Mouse (Mus musculus): Measurements from ENCODE around the gene Naa80.
"Not testable (repeated sequence)": the region's sequence is repeated elsewhere in the genome, so short reads cannot be mapped to it uniquely, and the experiment has no call there.

Gene Naa80

DNA sequence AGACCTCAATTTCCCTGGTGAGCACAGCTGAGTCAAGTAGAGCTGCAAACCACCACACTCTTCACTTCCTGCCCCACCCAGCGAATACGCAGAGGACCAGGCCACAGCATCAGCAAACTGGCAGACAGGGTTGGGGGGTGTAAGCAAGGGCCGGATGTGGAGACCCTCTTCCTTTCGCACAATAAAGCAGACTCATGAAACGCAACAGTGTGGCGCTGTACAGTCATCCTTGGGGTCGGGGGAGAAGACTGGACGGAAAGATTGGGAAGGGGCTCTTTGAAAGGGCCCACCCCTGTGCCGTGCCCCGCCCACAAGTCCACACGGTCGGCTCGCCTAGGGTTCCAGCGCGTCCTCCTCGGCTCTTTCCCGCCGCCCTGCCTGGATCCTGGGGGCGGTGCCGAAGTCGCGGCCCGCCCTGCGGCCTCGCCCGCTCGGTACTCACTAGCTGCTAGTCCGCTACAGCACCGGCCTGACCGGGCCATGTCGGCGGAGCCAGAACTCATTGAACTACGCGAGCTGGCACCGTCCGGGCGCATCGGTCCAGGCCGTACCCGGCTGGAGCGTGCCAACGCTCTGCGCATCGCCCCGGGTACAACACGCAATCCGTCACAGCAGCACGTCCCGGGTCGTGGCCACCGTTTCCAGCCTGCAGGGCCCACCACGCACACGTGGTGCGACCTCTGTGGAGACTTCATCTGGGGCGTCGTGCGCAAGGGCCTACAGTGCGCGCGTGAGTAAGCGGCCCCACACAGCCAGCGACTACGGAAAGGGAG is 27.4 kb upstream of the Naa80 start, which contains the start of gene Rassf1:
Rassf1 (plus strand) TSS at position 439 of the 773 bp plus-strand sequence.
- DNase-seq (ENCODE audit: low read depth, low spot score), result peak; percentile 54

DNA sequence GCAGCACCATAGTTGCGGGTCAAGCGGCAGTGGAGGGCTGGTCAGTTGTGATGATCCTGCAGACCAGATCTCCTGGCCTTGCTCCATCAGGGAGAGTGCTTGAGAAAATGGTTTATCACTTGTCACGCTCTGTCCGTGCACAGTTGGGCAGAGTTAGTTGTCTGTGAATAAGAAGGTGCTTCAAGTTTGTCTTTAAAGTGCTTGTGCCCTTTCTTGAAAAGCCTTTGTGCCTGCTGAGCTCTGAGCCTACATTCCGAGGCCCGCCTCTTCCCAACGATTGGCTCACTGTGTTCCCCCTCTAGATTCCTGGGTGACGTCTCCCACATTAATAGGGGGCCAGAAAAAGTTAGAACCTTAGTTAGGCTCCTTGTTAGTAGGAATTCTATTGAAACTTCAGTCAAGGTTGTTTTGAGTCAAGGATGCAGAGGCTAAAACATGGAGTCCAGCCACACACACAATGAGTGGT is 26.8 kb upstream of the Naa80 start:
- DNase-seq (ENCODE audit: low read depth, low spot score), result no peak

DNA sequence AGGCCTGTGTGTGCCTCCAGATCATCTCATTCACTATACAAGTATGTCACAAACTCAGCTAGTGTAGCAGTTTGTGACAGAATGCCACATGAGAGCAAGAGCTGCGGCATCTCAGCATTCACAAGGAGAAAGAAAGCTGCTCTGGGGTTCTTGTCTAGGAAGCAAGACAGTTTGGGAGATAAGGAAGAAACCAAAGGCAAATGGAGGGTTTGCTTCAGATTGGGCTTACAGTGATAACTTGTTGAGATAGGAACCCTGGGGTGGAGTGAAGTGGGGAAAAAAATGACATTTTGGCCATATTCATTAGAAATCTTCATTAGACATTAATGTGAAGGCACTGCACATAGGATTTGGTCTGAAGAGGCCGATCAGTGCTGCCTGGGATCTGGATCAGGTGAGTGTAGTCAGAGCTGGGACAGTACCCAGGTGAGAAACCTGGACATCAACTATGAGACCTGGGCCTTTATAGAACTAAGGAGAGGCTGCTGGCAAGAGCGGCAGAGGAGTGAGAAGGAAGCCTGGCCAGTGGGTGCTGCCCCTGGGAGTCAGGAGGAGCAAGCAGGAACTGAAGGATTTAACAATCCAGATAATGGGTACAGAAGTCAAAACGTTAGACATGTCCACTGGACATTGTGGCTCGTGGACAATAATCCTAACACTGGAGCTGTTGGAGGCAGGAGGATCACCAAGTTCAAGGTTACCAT is 25.8 kb upstream of the Naa80 start:
- DNase-seq (ENCODE audit: low read depth, low spot score), result no peak

DNA sequence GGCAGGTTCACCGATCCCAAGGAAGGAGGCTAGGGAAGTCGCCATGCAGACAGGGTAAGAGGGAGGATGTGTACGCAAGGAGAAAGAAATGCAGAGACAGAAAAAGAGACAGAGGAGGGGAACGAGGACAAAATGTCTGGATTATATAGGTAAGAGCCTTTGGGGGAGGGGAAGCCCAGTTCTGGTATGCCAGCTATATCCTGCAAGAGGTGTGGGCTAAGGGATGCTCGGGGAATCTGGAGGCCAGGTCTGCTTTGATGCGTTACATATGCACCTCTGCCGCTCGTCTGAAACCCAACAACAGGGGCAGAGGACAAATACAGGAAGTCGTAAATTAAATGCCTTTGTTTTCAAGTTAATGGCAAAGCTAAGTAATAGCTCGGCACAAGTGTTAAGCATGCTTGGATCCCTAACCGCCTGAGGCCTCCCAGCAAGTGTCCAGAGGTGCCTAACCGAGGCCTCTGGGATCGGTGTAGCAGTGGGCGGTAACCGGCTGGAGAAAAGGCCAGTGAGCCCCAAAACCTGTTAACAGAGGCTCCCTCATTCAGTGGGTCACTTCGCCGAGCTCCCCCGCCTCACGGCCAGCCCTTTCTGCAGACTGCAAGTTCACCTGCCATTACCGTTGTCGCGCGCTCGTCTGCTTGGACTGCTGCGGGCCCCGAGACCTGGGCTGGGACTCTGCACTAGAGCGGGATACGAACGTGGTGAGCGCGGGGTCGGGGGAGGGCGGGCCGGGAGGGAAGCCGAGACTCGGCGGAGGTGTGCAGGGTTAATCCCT is 25.0 kb upstream of the Naa80 start:
- no peak for DNase-seq (ENCODE audit: low read depth, low spot score)

DNA sequence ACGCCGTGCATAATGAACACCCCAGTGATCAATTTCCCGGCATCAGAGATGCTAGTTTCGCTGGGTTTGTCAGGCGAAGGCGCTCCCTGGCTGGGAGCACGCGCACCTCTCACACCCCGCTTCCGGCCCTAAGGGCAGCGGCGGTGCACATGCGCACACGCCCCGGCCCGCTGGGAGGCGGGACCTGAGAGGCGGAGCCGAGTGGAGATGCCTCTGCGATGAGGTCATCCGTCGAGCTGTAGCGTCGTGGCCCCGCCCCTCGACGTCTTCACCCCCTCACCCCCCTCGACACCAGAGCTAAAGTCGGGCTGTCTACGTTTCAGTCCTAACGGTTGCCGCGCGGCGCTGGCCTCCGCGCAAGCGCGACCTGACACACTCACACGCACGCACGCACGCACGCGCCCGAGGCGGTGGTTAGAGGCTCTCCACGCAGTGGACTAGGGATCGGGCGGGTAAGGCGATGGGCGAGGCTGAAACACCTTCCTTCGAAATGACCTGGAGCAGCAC is 24.3 kb upstream of the Naa80 start:
- peak; percentile 99 for DNase-seq (ENCODE audit: low read depth, low spot score)

DNA sequence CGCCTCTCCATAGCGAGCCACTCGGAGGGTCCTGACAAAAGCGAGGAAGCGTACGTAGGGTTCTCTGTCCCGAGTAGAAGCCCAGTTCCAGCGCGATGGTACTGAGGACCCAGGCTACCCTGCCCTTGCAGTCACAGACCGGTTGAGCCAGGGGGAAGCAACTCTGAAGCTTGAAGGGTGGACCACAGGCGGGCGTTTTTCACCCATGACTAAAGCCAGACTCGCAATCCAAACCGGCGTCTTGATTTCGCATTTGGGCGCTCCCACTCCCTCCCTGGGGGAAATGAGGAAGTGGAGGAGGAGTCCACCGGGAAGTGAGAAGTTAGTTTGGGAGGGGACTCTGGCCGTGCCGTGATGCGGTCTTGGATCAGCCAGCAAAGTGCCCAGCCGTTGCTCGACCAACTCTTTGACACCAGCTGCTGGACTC is 23.6 kb upstream of the Naa80 start:
- DNase-seq (ENCODE audit: low read depth, low spot score), result no peak

DNA sequence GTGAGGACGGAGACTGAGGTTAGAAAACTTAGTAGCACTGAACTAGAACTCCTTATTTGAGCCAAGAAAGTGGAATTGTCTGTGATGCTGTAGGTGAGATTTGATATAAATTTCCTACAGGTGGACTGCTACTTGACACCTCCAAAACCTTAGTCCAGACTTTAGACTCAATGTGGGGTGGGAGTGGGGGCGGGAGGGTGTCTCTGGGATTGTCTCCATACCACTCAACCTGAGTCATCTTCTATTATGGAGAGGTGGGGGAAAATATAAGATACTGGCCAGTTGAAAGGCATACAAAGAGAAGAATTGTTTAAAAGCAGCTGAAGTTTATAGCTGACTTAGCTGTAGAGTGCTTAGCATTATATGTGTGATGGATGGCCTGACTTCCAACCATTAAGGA is 23.0 kb upstream of the Naa80 start:
- DNase-seq (ENCODE audit: low read depth, low spot score), result no peak

DNA sequence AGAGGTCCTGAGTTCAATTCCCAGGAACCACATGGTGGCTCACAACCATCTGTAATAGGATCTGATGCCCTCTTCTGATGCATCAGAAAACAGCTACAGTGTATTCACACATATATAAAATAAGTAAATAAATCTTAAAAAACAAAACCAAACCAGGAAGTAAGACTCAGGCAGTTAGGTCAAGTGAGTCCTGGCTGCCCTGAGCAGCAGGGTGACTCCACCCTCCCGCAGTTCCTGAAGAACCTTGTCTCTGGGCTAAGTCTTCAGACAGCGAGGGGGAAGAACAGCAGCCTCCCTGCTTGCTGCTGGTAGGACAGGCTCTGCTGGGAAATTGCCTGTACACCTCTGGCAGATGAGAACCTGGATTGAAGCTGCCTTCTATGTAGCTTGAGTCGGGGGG is 22.3 kb upstream of the Naa80 start:
- DNase-seq (ENCODE audit: low read depth, low spot score), result no peak

DNA sequence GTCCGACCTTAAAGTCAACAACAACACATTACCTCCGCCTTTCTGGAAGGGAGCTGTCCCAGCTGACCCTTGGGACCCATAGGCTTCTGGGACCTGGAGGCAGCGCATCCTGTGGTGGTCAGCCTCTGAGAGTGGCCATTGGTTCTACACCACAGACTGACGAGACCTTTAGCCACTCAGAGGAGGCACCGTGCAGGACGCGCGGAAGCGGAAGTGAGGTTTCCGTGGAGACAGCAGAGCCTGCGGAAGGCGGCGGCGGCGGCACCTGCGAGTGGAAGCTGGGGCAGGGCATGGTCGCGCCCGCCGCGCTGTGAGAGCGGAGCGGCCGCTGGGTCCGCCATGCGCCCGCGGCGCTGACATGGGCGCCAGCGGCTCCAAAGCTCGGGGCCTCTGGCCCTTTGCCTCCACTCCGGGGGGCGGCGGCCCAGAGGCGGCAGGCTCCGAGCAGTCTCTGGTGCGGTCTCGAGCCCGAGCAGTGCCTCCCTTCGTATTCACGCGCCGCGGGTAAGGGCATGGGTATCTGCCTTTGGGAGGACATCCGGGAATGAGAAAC is 15.6 kb upstream of the Naa80 start, which contains the start of gene Tusc2:
Tusc2 (plus strand) TSS at position 227 of the 553 bp plus-strand sequence.
- peak; percentile 88 for DNase-seq (ENCODE audit: low read depth, low spot score)

DNA sequence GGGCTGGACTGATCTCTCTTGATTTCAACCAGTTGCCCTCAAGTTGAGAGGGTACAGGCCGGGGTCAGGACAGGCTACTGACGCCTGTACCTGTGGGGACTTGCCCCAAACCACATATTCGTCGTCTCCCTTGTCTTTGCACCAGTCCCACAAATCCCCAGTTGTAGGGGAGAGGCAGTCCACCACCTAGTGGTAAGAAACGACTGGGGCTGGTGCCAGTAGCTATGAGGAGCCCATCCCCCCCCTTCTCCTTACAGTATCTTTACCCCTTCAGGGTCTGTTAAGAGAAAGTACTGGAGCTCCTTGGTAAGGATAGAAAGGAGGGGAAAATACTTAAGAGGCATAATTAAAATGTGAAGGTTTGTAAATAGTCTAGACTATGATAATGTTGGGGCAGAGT is 13.1 kb upstream of the Naa80 start:
- DNase-seq (ENCODE audit: low read depth, low spot score), result not testable (repeated sequence)

DNA sequence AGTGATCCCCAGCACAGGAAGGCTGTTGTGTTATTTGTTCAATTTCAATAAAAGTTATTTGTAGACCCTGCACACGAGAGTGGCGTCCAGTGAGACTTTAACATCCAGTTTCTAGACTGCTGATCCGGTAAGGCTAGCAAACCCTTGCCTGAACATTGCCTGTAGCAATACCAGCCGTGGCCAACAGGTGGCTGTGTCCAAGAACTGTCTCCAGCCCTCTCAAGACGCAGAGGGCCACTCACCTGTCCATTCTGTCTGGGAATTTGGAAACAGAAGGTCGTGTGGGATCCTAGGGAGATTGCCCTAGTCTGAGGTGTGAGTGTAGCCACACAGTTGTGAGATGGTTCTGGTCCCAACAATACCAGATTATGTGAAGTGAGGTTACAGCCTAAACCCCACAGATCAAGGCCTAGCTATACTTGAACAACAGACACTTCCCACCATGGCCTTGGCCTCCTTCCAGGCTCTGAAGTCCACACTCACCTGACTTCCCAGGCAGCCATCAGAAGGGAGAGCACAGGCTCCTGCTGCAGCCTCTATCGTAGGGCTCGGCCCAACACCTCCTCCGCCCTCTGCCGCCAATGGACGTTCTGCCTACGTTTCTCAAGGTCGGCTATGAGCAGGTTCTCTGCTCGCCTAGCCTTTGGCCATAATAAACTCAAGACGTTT is 12.5 kb upstream of the Naa80 start:
- no peak for DNase-seq (ENCODE audit: low read depth, low spot score)

DNA sequence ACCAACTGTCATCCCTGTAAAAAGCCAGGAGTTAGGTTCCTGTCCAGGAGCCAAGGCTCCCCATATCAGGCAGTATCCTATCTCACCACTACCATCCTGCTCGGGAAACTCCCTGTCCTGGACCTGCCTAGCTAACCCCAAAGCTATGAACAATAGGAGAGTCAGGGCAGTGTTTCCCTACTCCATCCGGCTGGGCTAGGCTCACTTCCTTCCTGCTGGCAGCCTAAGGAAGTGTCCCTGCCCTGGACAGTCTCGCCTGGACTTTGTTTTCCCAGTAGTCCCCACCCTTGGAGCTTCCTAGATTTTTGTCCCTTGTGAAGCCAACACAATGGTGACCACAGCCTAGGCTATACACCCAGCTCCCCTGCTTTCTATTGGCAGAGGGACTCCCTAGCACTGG is 11.8 kb upstream of the Naa80 start:
- no peak for DNase-seq (ENCODE audit: low read depth, low spot score)

DNA sequence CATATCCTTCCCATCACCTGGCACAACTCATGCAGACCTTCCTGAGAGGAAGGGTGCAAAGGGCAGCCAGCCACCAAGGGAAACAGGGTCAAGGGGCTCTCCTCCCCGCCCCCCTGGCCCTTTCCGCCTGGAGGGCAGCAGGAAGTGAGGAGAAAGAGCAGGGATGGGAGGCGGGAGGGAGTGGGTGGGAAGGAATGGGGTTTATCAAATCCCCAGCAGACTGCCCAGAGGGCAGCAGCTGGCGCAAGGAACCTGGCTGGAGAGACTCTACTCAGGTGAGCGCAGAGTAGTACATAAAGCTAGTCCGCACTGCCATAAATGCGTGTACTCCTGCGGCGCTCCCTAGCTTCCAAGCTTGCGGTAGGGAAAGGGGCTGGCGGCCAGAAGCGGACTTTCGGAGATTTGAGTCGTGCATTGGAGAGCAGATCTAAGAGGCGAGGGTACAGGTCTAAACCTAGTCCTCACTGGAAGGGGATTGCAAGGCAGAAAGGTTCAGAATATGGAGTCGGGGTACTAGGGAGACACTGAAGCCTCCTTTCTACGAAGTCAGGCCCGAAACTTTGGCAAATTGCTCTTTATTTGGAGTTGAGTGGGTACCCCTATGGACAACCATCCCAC is 10.9 kb upstream of the Naa80 start, which contains the start of gene Hyal2:
Hyal2 (plus strand) TSS at position 244 of the 618 bp plus-strand sequence.
- DNase-seq (ENCODE audit: low read depth, low spot score), result no peak

DNA sequence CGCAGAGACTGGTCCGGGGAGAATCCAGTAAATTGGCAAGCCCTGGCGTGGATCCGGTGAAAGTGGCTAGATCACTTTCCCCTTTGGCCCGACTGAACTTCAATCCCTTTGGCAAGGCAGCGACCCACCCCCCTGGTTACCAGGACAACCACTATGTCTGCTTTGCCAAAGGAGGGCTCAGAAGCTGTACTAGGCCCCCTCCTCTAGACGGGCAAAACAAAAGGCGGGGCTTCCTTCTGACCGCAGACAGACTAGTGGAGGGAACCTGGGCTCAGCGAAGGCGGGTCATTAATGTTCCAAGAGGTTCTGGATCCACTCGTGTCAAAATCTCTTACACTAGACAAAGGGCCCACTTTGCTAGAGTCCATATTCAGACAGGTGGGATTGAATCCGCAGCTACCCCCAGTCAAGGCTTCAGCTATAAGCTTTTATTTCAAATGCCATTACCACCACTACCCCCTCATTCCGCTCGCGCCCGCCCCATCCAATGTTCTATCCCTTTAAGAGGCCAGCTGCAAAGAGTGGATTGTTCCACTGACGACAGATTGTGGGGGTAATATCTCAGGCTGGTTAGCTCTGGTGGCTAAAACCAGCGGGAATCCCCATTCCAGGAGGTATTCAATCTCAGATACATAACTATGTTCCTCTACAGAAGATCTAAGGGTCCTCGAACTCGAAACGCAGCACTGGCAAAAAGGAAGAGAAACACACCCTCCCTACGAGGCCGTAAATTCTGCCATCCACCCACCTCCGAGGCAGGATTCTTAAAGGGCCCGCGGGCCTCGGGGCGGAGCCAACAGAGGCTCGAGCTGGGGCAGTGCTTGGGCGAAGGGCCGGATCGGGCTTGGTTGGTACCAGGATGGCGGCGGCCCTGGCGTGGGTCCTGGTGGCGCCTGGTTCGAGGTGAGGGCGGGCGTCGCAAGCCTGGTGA is 10.1 kb upstream of the Naa80 start:
- peak; percentile 84 for DNase-seq (ENCODE audit: low read depth, low spot score)

DNA sequence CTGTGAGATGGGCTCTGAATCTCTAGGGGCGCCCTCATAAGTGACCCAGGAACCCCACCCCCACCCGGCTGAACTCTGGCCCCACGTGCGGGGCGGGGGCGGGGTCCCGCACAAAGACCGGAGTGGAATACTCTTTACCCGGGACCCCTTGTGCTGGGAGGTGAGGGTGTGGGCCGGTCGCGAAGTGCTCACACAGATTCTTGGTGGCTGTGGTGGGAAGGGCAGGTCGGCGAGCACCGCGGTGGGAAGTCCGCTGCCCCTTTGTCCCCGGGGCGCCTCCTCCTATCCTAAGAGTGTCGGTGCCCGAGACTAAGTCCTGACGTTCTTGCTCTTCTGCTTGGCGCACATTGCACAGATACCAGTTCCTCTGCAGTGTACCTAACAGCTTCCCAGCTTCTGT is 9.4 kb upstream of the Naa80 start:
- peak; percentile 51 for DNase-seq (ENCODE audit: low read depth, low spot score)

DNA sequence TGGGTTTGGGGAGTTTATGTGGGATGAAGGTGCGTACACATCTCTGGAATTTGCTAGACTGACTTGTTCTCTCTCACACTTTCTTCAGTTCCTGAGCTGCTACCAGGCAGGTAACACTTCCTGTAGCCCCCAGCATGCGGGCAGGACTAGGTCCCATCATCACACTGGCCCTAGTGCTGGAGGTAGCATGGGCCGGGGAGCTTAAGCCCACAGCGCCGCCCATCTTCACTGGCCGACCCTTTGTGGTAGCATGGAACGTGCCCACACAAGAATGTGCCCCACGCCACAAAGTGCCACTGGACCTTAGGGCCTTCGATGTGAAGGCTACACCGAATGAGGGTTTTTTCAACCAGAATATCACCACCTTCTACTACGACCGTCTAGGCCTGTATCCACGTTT is 8.7 kb upstream of the Naa80 start:
- DNase-seq (ENCODE audit: low read depth, low spot score), result no peak

DNA sequence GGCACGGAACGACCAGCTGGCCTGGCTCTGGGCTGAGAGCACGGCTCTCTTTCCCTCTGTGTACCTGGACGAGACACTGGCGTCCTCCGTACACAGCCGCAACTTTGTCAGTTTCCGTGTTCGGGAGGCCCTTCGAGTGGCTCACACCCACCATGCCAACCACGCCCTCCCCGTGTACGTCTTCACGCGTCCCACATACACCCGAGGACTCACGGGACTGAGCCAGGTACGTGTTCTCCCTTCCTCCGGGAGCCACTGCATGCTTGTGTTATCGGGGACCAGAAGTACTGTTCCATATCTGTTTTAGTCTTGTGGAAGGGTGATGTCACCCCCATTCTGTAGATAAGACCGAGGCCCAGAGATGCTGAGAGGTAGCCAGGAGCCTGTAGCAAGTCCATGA is 7.8 kb upstream of the Naa80 start:
- no peak for DNase-seq (ENCODE audit: low read depth, low spot score)

DNA sequence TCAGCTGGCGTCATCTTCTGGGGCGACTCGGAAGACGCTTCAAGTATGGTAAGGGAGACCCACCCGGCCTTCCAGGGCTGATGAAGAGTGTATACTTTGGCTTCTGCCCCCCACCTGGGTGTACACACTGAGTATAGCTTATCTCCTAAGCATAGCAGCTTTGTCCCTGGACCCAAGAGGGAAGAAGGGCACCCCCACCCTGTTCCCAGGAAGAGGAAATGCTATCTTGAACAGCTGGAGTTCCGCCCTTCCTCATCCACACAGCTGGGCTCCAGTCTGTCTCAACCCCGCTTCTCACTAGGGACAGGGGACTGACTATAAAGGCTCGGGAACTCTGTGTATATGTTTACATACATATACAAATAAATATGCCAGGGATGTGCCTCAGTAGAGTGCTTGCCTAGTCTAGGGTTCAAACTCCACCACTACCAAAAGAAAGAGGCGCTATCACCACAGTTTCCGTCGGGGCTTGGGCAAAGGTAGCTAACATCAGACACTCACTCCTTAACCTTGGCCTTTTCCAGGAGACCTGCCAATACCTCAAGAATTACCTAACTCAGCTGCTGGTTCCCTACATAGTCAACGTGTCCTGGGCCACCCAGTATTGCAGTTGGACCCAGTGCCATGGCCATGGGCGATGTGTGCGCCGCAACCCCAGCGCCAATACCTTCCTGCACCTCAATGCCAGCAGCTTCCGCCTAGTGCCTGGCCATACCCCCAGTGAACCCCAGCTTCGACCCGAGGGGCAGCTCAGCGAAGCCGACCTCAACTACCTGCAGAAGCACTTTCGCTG is 7.0 kb upstream of the Naa80 start:
- DNase-seq (ENCODE audit: low read depth, low spot score), result no peak

DNA sequence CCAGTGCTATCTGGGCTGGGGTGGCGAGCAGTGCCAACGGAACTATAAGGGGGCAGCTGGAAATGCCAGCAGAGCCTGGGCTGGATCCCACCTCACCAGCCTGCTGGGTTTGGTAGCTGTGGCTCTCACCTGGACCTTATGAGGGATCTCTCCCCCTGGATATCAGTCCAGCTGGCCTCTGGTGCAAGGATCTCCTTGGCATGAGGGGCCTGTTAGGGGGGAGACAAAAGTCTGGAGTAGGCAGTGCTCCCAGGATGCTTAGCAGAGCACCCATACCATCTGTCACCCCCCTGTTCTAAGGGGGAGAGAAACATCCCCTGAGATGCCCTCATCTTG is 6.4 kb upstream of the Naa80 start:
- DNase-seq (ENCODE audit: low read depth, low spot score), result no peak
